Mouse (Mus musculus) testis, postnatal 10 days (tissue): Measurements from ENCODE around the gene Htt.

ENCODE experiments used
- DNase-seq: peaks from one replicate; pipeline ENCODE4 v3.0.0; 2021; ENCODE audit warnings: low spot score

Gene Htt

GRCm38 (mm10) chr5:34896697-34897453, 135.3 kb downstream of the Htt start:
- no peak for DNase-seq

- no peak for DNase-seq
Measured at GRCm38 (mm10) chr5:34899787-34900469, 138.4 kb downstream of the Htt start.

DNA sequence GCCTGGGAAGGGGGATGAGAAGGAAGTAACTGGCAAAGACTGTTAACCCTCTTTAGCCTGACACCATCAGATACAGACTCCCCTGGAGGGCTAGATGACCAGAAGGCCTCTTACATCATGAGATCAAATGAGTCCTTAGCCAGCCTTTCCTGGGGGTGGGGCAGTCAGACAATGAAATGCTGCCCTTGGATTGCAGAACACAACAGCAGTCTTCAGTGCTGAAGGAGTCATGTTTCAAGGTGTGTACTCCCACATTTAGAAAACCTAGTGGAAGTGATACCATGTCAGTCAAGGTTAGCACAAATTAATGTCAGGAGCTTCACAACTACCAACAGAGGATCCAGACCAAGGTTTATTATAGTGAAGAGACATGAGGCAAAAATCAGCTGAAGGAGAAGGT, 140.8 kb downstream of the Htt start:
- DNase-seq: no peak

GRCm38 (mm10) chr5:34902811-34903385, 141.4 kb downstream of the Htt start:
- DNase-seq: peak; percentile 66

- DNase-seq: no peak
Measured at GRCm38 (mm10) chr5:34904412-34904811, 142.9 kb downstream of the Htt start.

- no peak for DNase-seq
Measured at GRCm38 (mm10) chr5:34907230-34907629, 145.7 kb downstream of the Htt start.

- DNase-seq: no peak
Measured at GRCm38 (mm10) chr5:34907910-34908725, 146.6 kb downstream of the Htt start, which contains the start of gene Msantd1. TSS of gene Msantd1 (plus strand) at chr5:34908012.

GRCm38 (mm10) chr5:34908726-34909633, 147.4 kb downstream of the Htt start:
- DNase-seq: no peak

DNA sequence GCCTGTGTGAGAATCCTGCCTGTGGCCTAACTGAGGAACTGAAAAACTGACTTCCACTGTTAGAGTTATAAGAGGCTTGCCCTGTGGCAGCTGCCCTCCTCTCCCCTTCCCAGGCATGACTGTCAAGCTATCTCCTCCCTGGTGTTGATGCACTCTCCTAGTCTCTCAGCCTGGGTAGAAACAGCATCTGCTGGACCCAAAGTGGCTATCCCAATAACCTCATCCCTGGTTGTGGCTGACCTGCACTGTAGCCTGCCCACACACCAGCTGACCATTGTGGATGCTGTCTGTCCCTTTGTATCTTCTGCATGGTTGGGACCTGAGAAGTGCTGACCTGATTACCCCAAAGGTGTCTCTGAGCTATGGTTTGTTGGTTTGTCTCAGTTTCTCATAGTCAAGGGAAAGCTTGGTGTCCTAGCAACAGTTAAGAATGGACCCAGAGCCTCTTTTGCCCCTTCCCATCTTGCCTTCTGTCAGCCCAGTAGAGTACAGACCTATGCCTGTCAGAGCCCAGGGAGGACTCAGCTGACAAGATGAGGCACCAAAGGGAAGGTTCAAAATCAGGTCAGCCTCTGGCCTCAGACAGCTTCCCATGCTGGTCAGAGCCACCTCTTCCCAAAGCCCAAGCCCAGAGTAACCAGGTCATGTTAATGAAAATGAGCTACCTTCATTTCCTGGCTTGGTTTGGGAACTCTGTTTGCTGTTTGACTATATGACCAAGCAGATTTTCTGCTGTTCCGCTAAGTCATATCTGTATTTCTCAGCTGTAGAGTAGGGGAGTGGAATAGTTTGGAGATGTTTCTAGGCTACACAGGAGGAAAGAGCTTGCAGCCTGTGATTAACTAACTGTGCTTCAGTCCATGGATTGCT, 148.3 kb downstream of the Htt start:
- DNase-seq: no peak

- DNase-seq: no peak
Measured at GRCm38 (mm10) chr5:34910504-34910815, 148.9 kb downstream of the Htt start.

GRCm38 (mm10) chr5:34915801-34916200, 154.3 kb downstream of the Htt start:
- DNase-seq: peak; percentile 87

DNA sequence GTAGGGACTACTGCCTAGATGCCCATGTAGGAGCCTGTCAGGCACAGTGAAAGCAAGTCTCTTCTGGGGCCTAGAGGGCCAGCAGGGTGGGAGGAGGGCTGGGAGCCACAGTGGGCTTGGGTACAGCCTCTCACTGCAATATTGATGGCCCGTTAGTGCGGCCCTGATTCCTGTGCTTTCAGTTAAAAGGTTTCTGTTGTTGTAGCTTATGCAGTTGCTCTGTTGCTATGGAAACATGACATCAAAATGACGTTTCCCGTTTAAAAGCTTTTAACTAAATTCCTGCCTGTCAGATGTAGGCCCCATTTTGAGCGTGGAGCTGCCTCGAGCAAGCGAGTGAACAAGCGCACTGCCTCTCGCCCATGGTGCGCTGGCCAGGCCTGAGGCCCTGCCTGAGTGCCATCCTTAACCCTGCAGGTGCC, 155.7 kb downstream of the Htt start:
- DNase-seq: no peak

GRCm38 (mm10) chr5:34918785-34919184, 157.2 kb downstream of the Htt start:
- no peak for DNase-seq

DNA sequence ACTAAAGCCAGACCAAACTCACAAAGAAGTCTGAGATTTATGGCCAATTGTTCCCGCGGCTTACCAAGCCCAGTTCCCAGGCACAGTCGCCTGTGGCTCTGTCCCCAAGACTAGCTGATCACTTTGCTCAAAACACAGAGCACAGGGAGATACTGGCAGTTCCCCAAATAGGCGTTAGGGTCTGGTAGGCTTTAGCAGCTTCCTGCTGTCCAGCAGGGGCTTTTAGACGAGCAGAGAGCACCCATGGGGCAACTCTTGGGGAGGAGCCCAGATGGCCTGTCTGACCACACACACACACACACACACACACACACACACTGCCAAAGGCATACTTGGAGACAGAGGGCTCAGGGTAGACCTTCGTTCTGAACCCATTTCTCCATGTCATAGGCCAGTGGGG, 161.0 kb downstream of the Htt start:
- DNase-seq: no peak

DNA sequence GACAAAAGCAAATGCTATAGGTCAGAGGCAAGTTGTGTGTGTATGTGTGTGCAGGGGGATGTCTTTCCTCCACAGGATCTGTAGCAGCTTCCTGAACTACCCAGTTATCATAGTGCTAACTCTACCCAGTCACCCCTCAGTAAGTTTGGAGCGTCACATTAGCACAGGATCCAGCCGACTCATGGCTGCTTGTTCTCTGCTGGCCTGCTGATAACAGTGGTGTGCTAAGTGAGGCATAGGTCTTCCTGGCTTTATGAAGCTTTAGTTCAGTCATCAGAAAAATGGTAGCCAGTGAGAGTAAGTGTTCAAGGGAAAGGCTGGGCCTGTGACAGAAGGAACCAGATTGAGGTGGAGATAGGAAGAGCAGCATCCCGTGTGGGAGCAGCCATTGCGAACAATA, 162.4 kb downstream of the Htt start:
- DNase-seq: no peak

DNA sequence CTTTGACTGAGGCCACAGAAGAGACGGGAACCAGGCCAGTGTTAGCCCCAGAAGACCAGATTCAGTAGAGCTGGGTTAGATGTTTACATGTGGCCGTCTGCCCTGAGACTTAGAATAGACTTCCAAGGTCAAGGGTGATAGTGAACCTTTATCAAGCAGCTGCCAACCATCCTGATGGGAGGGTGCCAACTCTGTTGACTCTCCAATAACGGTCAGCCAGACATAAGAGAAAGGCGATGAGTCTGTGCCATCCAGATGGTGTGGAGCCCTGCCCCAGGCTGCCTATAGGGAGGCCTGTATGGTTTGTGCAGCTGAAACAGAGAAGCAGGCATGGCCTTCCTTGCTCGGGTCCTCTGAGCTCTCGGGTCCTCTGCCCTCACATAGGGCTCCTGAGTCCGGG, 163.0 kb downstream of the Htt start:
- no peak for DNase-seq

- no peak for DNase-seq
Measured at GRCm38 (mm10) chr5:34927648-34928047, 166.1 kb downstream of the Htt start.

DNA sequence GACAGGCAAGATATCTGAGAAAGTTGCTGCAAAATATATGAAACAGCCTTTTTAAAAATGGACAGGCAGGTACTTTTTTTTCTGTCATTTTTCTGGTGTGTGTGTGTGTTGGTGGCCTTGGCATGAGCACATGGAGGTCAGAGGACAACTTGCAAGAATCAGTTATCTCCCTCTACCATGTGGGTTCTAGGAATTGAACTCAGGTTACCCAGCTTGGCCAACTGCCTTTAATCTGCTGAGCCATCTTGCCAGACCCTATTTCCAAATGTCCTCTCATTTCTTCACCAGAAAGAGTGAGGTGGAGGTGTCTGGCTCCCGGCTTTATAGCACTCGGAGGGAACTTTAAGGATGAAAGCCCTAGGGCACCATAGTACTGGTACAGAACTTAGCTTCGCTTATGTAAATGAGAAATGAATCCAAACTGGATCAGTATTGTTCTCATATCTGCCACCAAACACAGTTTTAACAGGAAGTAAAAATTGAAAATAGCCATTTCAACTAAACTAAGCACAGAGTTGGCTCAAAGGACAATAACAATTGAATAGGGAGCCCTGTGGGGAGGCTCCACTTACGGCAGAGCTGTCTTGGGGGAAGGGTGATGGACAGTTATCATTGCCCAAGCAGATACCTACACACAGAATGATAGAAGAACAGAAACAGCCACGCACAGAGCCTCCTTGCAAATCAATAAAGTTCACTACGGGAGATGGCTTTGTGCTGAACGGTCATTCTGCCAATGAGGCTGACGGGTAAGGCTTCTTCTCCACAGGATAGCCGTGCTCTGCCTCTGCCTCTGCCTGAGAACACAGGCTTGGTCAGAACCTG, 168.8 kb downstream of the Htt start:
- DNase-seq: no peak

DNA sequence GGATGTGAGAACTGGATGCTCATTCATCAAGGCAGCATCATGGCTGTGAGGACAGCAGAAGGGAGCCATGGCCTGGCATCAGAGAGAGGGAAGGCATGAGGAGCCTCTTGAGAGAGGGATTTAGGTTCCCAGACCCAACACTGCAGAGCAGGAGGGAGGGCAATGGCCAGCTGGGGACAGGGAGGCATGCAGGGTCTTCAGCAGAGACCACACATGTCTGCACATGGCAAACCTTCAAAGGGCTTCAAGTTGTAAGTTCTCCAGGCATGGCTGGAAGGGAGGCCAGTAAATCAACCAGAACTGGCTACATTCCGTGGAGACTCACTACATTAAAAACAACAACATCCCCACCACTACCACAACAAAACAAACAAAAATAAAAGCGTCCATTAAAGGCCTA, 169.6 kb downstream of the Htt start:
- no peak for DNase-seq
